Mouse (Mus musculus) ES-E14 (cell line): ENCODE measurements at regions not wholly inside any gene's neighbourhood (a gene's known extent, or its start where the extent isn't known, plus 50 kb on each side); places are given as distances from the start of the nearest gene placed in this dataset.

ENCODE experiments used
- CHD2 ChIP-seq: IDR thresholded peaks from 2 replicates; pipeline ENCODE4 v1.6.1; 2014; ENCODE audit warnings: mild to moderate bottlenecking, low read depth, low read length, inconsistent platforms
- MAFK ChIP-seq: IDR thresholded peaks from 2 replicates; pipeline ENCODE4 v1.6.1; 2014; ENCODE audit warnings: mild to moderate bottlenecking, low read depth, low read length, inconsistent platforms; ENCODE audit not compliant: insufficient read depth
- ZNF384 ChIP-seq: IDR thresholded peaks from 2 replicates; pipeline ENCODE4 v1.6.1; 2012; ENCODE audit warnings: low read depth, low read length, inconsistent platforms

GRCm38 (mm10) chr12:27537507-27537906, 195.1 kb upstream of the Sox11 start:
- no peak for TF ChIP-seq ZNF384
- TF ChIP-seq MAFK = no peak
- TF ChIP-seq CHD2 = no peak
